ENCODE assay signal across 20 mouse cellular contexts in genomic region chr12:102413171-102413570, GRCm38 (mm10).
"Had no signal": no experiment of that assay in that cellular context is flagged by ENCODE, and none has a peak within 500 bp of the region (broad histone marks: within the 10 kb centered on the region; RNA-seq: fewer than 3 reads in every experiment).

No protein-coding gene starts in this region.

- H3K27me3 ChIP-seq: limb, embryonic 12.5 days; limb, embryonic 15.5 days; midbrain, embryonic 12.5 days; midbrain, embryonic 15.5 days; neural tube, embryonic 12.5 days; neural tube, embryonic 15.5 days; stomach, embryonic 15.5 days had no signal

- H3K27ac ChIP-seq: limb, embryonic 12.5 days; limb, embryonic 15.5 days; liver, embryonic 14.5 days; macrophage; midbrain, embryonic 12.5 days; midbrain, embryonic 15.5 days; neural tube, embryonic 12.5 days; neural tube, embryonic 15.5 days; stomach, embryonic 15.5 days had no signal

- H3K9ac ChIP-seq: limb, embryonic 12.5 days; limb, embryonic 15.5 days; liver, embryonic 14.5 days; liver, postnatal 0 days; lung, embryonic 14.5 days; midbrain, embryonic 12.5 days; midbrain, embryonic 15.5 days; neural tube, embryonic 12.5 days; neural tube, embryonic 15.5 days; stomach, embryonic 15.5 days had no signal

- ATAC-seq: liver, postnatal 0 days; lung, postnatal 0 days; midbrain, embryonic 15.5 days had no signal

- H3K4me1 ChIP-seq: midbrain, embryonic 12.5 days; midbrain, embryonic 15.5 days; neural tube, embryonic 12.5 days; neural tube, embryonic 15.5 days had no signal

- H3K36me3 ChIP-seq: midbrain, embryonic 12.5 days; neural tube, embryonic 12.5 days; stomach, embryonic 15.5 days had no signal

- H3K4me3 ChIP-seq: limb, embryonic 12.5 days; limb, embryonic 15.5 days; midbrain, embryonic 12.5 days; midbrain, embryonic 15.5 days; neural tube, embryonic 12.5 days; neural tube, embryonic 15.5 days; stomach, embryonic 15.5 days had no signal

- DNase-seq: kidney, postnatal 14 days; kidney, postnatal 4 days; left cerebral cortex, postnatal 4 days; liver, postnatal 0 days; lung, embryonic 14.5 days; right cerebral cortex, adult 18-20 months; right cerebral cortex, postnatal 14 days; right cerebral cortex, postnatal 4 days; thymus, postnatal 25 days had no signal

- H3K9me3 ChIP-seq: limb, embryonic 12.5 days; limb, embryonic 15.5 days; midbrain, embryonic 12.5 days; midbrain, embryonic 15.5 days; neural tube, embryonic 12.5 days; neural tube, embryonic 15.5 days; stomach, embryonic 15.5 days had no signal

- H3K4me2 ChIP-seq: limb, embryonic 12.5 days; limb, embryonic 15.5 days; liver, embryonic 11.5 days; lung, embryonic 14.5 days; midbrain, embryonic 12.5 days; midbrain, embryonic 15.5 days; neural tube, embryonic 12.5 days; neural tube, embryonic 15.5 days; stomach, embryonic 15.5 days had no signal
